Mouse (Mus musculus) G1E (cell line): ENCODE data around the gene Tagln.

Experiments used
- CTCF ChIP-seq: IDR thresholded peaks from 2 replicates; pipeline ENCODE4 v1.5.1; 2012; ENCODE audit warnings: low read depth, low read length, inconsistent platforms, mixed read lengths
- GATA1 ChIP-seq: IDR thresholded peaks from 2 replicates; pipeline ENCODE4 v1.6.1; 2012; ENCODE audit warnings: borderline replicate concordance, low read length, inconsistent platforms, mixed read lengths
- GATA2 ChIP-seq: IDR thresholded peaks from 2 replicates; pipeline ENCODE4 v1.6.1; 2012; ENCODE audit warnings: low read depth, low read length, inconsistent platforms, borderline replicate concordance
- POLR2AphosphoS5 ChIP-seq: IDR thresholded peaks from 2 replicates; pipeline ENCODE4 v1.6.1; 2012; ENCODE audit warnings: low read depth, low read length, inconsistent platforms; ENCODE audit not compliant: insufficient replicate concordance
- TAL1 ChIP-seq: conservative IDR thresholded peaks from 2 replicates; pipeline ENCODE4 v1.6.1; 2012; ENCODE audit warnings: low read depth, low read length, inconsistent platforms, mixed read lengths

- TF ChIP-seq TAL1 (no peak), CTCF (no peak), GATA2 (no peak), GATA1 (no peak), POLR2AphosphoS5 (no peak)
Measured at GRCm38 (mm10) chr9:45942916-45943315, 7.1 kb upstream of the Tagln start.
